Comparison of ENCODE assay signal across 11 mouse cellular contexts in genomic region chr7:92383913-92384484, GRCm38 (mm10).
"Had no signal": no experiment of that assay in that cellular context is flagged by ENCODE, and none has a peak within 500 bp of the region (broad histone marks: within the 10 kb centered on the region; RNA-seq: fewer than 3 reads in every experiment).

No protein-coding gene starts in this region.

- H3K4me3 ChIP-seq: kidney, embryonic 15.5 days; limb, embryonic 13.5 days; midbrain, embryonic 13.5 days; neural tube, embryonic 12.5 days; stomach, embryonic 15.5 days had no signal

- H3K4me1 ChIP-seq: kidney, embryonic 15.5 days; midbrain, embryonic 13.5 days; neural tube, embryonic 12.5 days; stomach, embryonic 15.5 days had no signal

- H3K36me3 ChIP-seq: kidney, embryonic 15.5 days; limb, embryonic 13.5 days; midbrain, embryonic 13.5 days; neural tube, embryonic 12.5 days; stomach, embryonic 15.5 days had no signal

- ATAC-seq: midbrain, embryonic 13.5 days had no signal

- H3K9me3 ChIP-seq: kidney, embryonic 15.5 days; limb, embryonic 13.5 days; midbrain, embryonic 13.5 days; neural tube, embryonic 12.5 days; stomach, embryonic 15.5 days had no signal

- H3K4me2 ChIP-seq: kidney, embryonic 15.5 days; limb, embryonic 13.5 days; midbrain, embryonic 13.5 days; neural tube, embryonic 12.5 days; stomach, embryonic 15.5 days had no signal

- DNase-seq: kidney, postnatal 14 days; left cerebral cortex, postnatal 4 days; lung, adult 18-20 months; right cerebral cortex, postnatal 14 days; thymus, postnatal 36 days had no signal

- H3K27ac ChIP-seq: kidney, embryonic 15.5 days; limb, embryonic 13.5 days; liver, embryonic 14.5 days; midbrain, embryonic 13.5 days; neural tube, embryonic 12.5 days; stomach, embryonic 15.5 days had no signal

- H3K9ac ChIP-seq: kidney, embryonic 15.5 days; limb, embryonic 13.5 days; liver, embryonic 14.5 days; midbrain, embryonic 13.5 days; neural tube, embryonic 12.5 days; stomach, embryonic 15.5 days had no signal

- H3K27me3 ChIP-seq: kidney, embryonic 15.5 days; limb, embryonic 13.5 days; midbrain, embryonic 13.5 days; neural tube, embryonic 12.5 days; stomach, embryonic 15.5 days had no signal
